Mouse (Mus musculus): ENCODE measurements around the gene Vmn1r205. TPM values are rescaled to one million over a fixed set of nuclear protein-coding genes. Genes with fewer than 3 reads are reported as not detected.
"Not testable (repeated sequence)": the region's sequence is repeated elsewhere in the genome, so short reads cannot be mapped to it uniquely, and the experiment has no call there.

Vmn1r205 gene
- not detected for total RNA-seq (2021)

DNA sequence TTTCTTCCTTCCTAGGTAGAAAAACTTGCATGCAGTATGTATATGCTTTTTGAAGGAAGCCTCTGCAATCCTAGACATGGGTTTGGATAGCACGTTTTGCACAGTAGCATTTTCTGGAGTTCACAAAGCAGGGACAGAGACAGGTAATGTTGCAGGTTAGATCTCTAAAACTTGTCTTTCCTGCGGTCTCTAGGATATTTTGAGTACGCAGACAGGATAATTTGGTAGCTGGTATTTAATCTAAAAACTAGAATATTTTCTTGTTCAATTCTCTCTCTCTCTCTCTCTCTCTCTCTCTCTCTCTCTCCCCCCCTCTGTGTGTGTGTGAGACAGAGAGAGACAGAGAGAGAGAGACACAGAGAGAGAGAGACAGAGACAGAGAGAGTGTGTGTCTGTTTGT, at the start of gene Vmn1r205:
Gene Vmn1r205 (minus strand): TSS at position 101 of the 400 bp plus-strand sequence.
- intact Hi-C loops (cut with DNase I), result no loop called here
- DNase-seq, result no peak

DNA sequence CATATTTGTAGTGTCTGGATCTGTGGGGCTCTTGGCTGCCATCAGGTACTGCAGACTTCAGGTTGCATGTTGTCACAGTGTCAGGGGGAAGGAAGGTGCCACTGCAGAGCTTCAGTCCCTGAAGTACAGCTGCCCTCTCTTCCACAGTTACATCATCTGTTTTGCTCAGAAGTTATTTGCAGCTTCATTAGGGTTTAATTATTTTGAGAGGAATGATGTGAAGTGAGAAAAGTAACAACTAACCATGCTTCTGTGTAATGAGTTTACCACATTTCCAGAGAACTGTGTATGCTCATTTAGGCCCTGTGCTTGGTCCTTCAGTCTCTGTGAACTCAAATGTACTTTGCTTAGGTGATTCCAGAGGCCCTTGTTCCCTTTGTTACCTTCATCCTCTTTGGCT, 31.4 kb upstream of the Vmn1r205 start, which contains the start of gene Vmn1r206:
Gene Vmn1r206 (minus strand): TSS at position 101 of the 400 bp plus-strand sequence.
- DNase-seq; intact Hi-C loops (cut with DNase I): not testable (repeated sequence)

DNA sequence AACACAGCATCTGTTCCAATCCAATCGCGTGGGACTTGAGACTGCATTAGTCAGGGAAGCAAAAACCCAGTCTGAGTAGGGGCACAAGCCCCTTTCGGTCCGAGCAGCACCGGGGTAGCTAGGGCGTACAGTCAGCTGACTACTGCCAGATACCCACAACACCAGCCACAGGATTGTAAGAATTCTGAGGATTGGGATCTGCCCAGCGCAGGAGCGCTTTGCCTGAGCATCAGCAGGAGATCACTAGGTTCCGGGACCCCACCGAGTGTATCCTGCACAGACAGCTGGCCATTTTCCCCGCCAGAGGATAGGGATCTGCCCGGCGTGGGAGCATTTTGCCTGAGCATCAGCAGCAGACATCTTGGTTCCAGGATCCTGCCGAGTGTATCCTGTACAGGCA, 9.5 kb downstream of the Vmn1r205 start:
- intact Hi-C loops (cut with DNase I); DNase-seq: not testable (repeated sequence)

DNA sequence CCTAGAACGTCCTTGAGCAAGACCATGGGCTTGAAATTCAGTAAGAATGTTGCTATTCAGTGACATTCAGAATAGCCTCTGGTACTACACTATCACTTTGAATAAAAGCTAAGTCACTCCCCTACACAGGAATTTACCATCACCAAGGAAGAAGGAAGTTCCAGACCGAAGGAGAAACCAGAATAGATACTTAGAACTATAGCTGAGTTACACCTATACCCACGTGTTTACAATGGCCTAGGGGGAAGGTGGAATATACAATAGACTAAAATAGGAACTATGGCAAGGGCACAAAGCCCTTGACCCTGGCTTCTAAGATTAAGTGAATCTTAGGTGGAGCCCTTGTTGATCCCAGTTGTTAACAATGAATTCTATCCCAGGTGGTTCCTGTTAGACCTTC, 17.9 kb downstream of the Vmn1r205 start:
- intact Hi-C loops (cut with DNase I); DNase-seq: not testable (repeated sequence)

DNA sequence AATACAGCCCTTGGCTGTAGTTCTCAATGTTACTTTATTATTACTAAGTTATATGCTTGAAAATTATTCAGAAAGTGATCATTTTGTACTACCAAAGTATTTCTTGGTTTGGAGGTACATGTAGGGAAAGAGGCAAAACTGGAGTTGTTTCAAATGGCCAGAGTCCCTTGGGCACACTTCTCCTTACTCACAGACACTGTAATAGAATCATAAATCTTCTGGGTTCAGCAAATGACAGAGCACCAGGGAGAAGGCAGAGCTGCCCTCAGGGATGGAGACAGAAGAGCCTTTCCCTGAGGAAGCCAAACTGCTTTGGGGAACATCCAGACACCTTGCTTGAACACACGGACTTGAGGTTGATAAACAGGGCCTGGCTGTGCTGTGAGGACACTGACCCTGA, 39.9 kb downstream of the Vmn1r205 start, which contains the start of gene Vmn1r204:
Gene Vmn1r204 (plus strand): TSS at position 301 of the 400 bp plus-strand sequence.
- intact Hi-C loops (cut with DNase I); DNase-seq: not testable (repeated sequence)

Other genes starting within 250 kb of the Vmn1r205 start
- not detected for gene Vmn1r198, start 242.6 kb downstream of the Vmn1r205 start, total RNA-seq (2021)
- not detected for gene Vmn1r199, start 213.2 kb downstream of the Vmn1r205 start, total RNA-seq (2021)
- gene Vmn1r200, start 202.6 kb downstream of the Vmn1r205 start, total RNA-seq (2021), result not detected
- gene Vmn1r201, start 121.1 kb downstream of the Vmn1r205 start, total RNA-seq (2021), result not detected
- gene Vmn1r202, start 87.6 kb downstream of the Vmn1r205 start, total RNA-seq (2021), result not detected
- not detected for gene Vmn1r203, start 74.9 kb downstream of the Vmn1r205 start, total RNA-seq (2021)
- not detected for gene Vmn1r204, start 39.8 kb downstream of the Vmn1r205 start, total RNA-seq (2021)
- not detected for gene Vmn1r206, start 31.3 kb upstream of the Vmn1r205 start, total RNA-seq (2021)
- gene Vmn1r207-ps, start 136.6 kb upstream of the Vmn1r205 start, total RNA-seq (2021), result not detected
- gene Vmn1r208, start 184.4 kb upstream of the Vmn1r205 start, total RNA-seq (2021), result not detected
- not detected for gene Vmn1r209, start 216.7 kb upstream of the Vmn1r205 start, total RNA-seq (2021)
- not detected for gene Vmn1r210, start 238.3 kb upstream of the Vmn1r205 start, total RNA-seq (2021)